Mouse (Mus musculus): ENCODE measurements around the gene Lmnb2. TPM values are rescaled to one million over a fixed set of nuclear protein-coding genes. Genes with fewer than 3 reads are reported as not detected.

Gene Lmnb2
- total RNA-seq, 2 experiments from 2014 or later = 19.6 to 19.7 TPM

DNA sequence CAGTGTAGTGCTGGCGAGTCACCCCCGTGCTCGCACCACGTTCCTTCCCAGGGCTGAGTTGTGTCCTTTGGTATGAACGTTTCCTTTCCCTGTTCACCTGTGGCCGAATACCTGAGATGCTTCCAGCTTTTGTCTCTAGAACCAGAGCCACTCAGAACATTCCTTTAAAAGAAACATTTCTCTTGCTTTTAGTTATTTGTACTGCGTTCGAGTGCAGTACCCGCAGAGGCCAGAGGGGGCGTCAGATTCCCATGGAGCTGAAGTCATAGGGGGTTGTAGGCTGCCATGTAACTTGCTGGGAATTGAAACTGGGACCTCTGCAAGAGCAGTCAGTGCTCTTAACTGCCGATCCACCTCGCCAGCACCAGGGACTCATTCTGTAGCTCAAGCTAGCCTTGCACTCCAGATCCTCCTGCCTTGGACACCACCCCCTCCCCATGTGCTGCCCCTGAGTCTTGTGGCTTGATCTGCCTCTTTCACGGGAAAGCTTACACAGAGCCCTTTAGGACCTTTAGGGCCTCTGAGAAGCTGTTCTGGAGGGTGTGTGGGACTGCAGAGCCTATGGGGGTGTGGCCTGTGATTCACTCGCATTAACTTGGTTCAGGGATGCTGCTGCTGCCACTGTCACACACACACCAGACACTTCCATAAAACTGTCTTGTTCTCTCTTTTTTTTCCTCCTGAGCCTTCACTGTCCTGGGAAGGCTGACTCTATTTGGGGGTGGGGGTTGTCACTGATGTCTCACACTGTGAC, 28.8 kb upstream of the Lmnb2 start:
- no peak for DNase-seq

DNA sequence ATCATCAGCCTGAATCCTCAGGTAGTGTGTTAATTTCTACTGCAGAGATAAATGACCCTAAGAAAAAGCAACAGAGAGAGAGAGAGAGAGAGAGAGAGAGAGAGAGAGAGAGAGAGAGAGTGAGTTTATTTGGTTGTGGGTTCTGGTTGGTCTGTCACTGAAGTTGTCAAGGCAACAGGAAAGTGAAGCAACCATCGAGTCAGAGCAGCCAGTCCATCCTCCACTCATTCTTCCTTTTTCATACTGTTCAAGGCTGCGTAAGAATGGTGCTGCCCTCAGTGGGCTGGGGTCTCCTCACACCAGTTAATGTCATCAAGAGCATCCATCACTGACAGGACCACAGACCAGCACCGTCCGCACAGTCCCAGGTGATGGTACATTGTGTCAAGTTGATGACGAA, 26.2 kb upstream of the Lmnb2 start:
- DNase-seq = no peak

DNA sequence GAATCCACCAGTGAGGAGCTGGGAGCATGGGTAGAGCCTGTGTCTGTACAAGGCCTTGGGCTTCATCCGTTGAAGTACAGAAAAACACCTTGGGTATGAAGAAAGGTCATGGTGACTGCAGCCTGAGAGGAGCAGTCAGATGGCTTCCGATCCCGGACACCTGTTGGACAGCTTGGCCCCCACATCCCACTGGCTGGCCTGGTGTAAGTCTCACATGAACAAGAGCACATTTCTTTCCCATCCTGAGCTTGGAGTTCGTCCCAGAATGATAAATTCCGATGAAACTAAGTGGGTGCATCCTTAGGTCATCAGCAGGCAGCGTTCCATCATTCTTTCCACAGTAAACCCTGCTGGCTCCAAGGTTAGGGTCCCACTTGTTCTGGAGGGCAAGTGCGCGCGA, 25.7 kb upstream of the Lmnb2 start:
- no peak for DNase-seq

DNA sequence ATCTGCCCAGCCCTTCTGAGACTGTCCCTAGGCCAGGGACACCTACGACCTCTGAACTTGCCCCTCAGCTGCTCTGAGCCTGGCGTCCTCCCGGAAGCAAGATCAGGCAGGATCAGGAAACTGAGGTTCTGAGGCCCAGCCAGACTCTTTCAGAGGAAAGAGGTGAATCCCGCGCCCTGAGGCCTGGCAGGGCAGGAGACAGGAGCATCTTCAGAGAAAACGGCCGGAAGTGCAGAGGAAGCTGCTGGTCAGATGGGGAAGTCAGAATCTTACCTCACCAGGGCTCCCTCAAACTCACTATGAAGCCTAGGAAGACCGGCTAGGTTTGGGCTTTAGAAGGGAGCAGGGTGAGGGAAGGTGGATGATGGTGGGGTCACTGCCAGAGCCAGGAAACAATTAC, 24.9 kb upstream of the Lmnb2 start:
- no peak for DNase-seq

DNA sequence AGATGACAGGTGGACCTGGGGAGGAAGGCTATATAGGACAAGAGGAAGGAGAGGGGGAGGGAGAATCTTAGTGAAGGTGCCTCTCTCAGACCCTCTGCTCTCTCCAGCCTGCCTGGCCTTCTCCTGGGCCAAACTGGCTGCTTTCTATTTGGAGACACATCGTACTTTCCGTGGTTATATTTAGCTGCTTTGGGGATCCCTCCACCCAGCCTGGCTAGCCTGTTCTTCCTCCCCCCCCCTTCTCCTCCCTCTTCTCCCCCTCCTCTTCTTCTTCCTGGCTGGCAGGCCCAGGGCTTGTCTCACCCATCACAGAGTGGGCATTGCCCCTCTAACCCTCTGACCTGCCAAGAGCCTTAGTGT, 22.9 kb upstream of the Lmnb2 start:
- no peak for DNase-seq

DNA sequence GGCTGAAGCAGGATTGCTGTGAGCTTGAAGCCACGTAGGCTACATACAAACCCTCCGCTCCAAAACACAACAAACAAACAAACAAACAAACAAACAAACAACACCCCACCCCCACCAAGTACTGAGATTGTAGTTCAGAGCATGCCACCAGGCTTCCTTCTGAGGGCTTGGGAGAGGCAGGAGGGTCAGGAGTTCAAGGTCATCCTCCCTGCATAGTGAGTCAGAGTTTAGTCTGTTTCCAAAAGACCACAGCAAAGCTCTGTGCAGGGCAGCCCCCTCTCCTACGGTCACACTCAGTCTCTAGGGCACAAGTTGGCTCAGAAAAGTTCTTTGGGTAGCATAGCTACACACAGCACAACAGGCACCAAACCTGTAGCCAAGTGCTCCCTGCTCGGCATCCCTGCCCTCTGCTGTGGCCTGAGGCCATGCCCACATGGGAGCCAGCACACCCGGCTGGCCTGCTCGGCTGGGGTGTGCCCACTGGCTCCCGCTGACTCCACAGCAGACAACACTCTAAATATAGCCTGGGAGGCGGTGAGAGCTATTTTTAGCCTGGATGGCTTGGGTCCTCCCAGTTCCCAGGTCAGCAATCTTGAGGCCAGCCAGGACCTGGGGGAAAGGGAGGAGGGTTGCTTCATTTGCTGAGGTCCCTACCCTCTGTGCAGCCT, 22.4 kb upstream of the Lmnb2 start:
- no peak for DNase-seq

DNA sequence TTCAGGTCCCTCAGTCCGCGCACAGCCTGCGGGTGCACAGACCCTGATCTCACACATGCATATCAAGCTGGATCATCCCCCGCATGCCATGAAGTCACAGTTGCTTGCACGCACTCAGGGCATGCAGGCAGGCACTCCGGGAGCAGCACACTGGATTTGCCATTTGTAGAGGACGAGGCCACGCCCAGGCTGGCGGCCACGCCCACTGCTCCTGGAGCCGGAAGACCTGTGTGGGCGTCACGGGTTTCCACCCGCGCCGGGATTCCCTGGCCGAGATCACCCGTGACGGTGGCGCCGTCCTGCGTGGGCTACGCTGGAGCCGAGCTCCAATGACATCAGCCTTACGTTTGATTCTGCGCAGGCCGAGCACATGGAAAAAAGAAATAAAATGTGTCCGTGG, 21.6 kb upstream of the Lmnb2 start:
- peak; percentile 65 to 73 for DNase-seq

DNA sequence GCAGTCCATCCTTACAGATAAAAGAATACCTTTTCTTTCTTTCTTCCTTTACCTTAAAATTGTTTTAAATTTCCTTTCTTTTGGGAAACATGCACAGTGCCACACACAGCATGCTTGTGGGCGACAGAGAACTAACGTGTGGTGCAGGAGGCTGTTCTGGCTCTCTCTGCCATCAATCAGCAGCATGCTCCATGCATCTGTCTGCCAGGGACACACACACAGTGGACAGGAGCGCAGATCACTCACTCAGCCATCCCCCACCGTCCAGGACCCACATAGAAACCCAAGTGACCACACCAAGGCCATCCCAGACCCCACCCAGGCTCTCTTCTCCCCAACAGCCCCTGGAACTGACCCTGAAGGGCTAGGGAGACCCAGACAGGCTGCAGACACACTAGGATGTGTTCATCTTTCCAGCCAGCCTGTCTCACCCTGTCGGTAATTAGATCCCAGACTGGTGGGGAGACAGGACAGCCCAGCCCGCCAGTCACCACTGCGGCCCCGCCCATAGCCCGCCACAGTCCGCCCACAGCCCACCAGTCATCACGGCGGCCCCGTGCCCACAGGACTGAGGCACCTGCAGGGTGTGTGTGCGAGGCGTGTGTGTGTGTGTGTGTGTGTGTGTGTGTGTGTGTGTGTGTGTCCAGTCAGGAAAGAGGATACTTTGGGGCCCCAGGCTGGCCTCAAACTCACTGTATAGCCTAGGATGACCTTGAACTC, 20.9 kb upstream of the Lmnb2 start:
- no peak for DNase-seq

DNA sequence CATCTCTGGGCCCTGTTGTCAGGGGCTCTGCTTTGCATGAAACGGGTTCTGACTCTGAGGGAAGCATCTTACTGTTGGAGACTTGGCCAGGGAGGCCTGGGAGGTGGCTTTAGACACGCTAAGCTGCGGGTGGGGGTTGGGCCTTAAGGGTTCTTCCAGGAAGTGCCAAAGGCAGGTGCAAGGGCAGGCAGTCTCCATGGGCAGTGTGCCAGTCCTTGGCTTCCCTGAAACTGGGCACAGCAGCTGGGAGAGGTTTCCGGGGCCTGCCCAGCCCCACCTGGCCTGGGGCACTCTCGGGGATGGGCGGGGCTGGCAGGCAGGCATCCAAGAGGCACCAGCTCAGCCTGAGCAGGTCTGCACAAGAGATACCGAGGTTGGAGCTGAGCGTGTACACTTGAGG, 19.6 kb upstream of the Lmnb2 start:
- DNase-seq = no peak

DNA sequence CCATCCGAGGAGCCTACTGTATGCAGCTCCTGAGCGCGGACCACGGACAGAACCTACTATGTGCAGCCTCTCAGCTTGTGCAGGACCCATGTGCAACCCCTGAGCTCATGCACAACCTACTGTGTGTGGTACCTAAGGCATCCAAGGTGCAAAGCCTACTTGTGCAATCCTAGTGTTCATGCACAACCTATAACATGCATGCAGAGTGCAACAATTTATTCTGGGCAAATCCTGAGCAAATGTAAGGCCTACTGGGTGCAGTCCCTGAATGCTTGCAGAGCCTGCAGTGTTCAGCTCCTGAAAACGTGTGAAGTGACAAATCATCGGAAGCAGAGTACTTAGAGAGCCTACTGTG, 18.7 kb upstream of the Lmnb2 start:
- no peak for DNase-seq

DNA sequence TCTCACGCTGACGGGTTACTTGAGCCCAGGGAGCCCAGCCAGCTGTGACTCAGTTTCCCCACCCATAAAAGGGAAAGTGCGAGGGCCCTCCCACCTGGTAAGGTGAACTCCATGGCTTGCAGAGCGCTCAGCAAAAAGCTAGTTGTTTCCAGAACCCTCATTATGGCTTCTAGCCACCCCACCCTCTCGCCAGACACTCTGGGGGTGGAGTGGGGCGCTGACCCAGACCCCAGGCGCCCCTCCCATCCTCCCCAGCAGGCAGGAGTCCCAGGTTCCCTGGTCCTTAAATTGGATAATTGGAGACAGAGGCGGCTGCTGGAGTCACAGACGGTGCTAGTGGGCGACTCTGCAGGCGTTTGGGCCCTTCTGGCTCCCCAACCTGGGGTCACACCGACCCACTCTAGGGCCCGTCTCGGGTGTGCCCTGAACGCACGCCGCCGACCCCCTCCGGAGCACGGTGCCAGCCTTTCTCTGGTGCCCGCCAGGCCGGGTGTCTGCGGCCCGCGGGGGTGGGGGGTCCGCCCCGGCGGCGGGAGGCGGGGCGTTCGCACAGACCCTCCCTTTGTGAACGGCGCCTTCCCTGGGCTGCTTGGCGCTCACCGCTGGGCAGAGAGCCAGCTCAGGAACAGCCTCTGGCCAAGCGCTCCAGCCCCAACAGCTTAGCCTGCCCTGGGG, 18.2 kb upstream of the Lmnb2 start:
- peak; percentile 43 to 51 for DNase-seq

DNA sequence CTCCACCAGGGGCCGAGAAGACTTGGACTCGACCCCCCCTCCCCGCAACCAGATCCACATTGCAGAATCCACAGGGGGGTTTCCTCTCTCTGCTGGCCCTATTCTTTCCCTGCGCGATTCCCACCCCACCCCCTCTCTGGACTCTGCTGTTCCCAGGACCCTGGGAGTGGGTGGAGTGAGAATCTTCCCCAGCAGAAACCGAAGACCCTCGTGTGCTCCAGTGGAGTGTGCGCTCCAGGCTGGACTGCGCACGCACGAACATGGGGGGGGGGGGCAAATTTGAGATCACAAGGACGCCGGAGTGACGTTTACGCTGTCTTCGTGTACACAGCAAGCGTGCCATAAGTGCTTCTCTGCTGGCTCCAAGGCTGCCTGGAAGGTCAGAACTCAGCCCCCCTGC, 17.7 kb upstream of the Lmnb2 start:
- DNase-seq = no peak

DNA sequence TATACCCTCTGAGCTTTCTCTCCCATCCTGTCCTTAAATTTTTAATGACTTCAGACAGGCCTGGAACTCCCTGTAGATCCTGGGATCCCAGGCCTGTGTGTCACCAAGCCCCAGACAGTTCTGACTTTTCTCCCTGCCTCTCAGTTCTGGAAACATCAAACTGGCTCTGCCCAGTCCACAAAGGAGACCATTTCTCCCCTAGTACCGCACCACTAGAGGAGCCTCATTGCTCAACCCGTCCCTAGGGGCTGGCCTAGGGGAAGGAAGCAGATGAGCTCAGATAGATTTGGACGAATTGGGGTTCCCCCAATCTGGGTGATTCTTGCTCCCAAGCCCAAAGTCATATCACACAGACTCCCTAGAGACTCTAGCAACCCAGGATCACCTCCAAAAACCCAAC, 17.2 kb upstream of the Lmnb2 start:
- no peak for DNase-seq

DNA sequence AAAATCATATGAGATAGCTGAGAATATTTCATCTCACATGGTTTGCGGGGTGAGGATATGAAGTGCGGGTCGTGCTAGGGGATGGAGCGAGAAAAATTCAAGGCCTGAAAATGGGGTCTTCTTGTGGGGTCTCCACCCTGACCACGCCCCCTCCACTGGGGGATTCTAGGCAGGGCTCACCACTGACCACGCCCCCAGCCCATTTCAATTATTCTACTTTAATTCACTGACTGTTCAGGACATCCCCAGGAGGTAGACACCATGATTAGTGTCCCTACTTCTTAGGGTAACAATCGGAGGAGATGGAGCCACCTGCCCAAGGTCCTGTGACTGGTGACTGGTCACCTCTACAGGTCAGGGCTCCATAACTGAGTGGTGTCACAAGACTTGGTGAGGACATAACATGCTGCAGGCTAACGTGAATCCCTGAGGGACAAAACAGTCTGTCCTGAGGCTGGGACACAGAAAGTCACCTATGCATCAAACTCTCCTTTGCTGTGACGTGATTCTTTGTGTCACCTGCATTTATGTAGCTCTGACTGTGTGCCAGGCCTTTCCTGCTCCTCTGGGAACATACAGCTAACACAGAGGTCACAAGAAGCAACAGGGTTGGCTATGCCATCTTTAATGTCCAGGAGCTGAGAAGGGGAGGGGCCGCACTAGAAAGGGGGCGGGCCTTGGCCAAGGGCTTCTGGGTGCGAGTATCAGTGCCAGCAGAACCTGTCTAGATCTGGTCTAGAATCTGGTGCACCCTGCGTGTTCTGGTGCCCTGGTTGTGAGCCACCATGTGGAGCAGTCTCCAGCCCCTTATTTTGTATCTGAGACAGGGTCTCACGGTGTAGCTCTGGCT, 16.3 kb upstream of the Lmnb2 start:
- no peak for DNase-seq

DNA sequence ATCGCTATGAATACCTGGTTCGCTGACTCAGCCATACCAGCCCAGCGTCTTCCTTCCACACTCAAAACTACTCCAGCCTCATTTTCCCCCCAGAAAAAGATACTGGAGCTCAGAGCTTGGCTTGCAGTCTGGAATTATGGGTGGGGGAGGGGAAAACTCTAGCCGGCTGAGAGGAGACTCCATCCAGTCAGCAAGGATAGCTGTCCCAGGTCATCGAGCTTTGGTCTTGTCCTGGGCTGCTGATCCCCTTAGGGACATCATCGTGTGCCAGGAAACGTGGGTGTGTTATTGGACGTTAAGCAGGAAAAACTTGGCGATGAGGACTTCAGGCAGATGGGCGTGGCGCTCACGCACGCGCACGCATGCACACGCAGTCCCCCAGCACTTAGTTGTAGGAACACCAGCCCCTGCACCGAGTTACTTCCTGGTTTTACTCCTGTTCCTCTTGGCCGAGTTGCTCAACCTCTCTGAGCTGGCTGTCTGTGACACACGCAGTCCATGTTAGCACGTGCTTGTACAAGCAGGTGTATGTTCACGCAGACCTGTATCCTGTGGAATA, 15.5 kb upstream of the Lmnb2 start:
- DNase-seq = no peak

DNA sequence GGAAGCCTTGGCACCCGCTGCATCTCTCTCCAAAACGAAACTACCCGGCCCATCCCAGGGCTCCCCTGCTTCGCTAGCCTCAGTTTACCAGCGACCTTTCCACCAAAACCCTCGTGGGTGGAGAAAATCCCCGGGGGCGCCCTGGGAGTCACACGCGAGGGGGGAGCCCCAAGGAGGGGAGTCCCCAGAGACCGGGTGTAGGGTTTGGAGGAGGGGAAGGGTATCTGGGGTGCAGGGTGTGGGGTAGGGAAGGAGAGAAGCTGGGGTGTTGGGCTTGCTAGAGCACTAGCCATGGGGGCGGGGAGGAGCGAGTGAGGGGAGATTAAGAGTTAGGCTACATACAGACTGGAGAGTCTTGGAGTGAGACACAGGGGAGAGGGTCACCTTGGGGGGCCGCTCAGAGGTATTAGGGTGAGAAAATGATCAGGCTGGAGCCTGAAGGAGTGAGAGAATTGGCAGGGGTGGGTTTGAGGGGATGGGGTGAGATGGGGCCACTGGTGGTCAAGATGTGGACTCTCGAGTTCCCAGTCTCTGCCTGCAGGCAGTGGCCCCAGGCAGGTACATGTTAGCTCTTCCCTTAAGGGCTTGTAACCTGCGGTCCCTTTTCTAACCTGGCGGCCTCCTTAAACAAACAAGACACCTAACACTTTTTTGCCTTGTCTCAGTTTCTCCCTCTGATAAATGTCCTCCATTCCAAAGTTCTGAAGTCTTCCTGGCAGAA, 14.8 kb upstream of the Lmnb2 start:
- no peak for DNase-seq

DNA sequence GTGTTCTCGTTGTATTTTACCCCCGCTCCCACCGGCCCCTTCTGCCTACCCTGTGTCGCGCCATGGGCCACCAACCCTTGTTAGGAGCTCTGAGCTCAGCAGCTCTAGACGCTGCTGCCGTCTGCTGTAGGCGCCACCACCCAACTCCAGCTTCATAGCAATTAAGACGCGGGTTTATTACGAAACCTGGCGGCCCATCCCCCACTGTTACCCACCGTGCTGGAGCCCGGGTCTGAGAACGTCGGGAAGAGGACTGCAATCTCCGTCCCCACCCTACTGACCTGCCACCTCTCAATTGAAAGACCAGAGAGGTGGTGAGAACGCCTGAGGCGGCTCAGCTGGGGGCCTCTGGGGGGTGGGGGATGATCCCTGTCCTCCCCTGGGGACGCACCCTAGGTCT, 14.2 kb upstream of the Lmnb2 start:
- DNase-seq = no peak

DNA sequence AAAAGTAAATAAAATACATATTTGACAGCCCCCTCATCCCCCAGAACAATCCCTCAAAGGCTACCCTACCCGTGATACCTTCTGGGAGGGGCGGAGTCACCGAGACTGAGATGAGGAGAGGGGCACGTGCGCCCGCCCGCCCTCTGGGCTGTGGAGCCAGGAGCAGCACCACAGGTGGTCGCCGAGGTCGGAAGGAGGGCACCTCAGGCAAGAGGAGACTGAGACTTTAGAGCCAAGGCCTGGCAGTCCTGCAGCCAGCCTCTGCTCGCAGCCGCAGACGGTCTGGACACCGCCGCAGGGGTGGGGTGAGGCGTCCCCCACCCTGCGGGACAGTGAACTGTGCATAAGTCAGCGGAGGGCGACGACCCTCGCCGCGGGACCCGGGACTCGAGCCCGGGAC, 13.7 kb upstream of the Lmnb2 start:
- no peak for DNase-seq

DNA sequence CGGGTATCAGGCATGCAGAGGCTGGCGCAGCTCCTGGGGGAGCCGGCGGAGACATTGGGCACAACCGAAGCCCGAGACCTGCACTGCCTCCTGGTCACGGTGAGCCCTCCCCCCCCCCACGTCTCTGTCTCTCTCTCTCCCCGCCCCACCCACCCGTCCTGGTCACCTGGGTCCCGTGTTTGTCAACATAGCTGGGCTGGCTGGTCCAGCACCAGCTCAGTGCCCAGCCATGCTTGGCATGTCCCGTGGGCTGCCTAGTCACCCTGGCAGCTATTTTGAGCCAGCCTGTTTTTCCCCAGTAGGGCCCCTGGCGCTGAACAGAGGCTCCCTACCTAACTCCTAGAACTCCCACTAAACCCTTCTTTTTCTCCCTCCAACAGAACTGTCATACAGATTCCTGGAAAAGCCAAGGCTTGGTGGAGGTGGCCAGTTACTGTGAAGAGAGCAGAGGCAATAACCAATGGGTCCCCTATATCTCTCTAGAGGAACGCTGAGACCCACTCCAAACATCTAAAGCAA, 13.2 kb upstream of the Lmnb2 start:
- no peak for DNase-seq

DNA sequence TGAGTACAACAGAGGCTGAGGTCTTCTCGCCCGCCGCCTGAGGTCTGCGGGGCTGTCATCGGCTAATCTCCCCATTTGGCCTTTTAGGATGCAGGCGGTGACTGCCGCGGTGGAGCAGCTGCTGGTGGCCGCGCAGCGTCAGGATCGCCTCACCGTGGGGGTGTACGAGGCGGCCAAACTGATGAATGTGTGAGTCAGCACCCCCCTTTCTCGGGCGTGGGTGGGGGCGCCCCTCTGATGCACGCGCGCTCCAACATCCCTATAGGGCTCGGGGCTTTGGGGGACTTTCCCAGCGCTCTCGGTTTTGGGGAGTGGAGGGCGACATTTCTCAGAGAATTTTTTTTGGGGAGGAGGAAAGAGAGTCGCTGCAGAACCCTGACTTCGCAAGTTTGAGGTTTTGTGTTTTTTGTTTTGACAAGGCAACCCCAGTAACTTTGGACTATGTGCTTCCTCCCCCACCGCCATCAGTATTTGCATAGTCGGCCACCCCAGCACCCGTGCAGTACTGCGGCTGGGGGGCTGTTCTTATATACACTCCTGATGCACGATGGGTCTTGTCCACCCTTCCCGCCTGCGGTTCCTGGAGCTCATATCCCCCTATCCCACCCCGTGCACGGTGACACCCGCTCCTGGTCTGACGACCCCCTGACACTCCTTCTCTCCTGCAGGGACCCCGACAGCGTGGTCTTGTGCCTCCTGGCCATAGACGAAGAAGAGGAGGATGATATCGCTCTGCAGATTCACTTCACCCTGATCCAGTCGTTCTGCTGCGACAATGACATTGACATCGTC, 12.5 kb upstream of the Lmnb2 start:
- DNase-seq = peak; percentile 35 to 50

Measured in layer of hippocampus, postnatal 36 days (tissue).